Mouse (Mus musculus) kidney, embryonic 14.5 days (tissue): ENCODE data around the gene Lima1. TPM values are rescaled to one million over a fixed set of nuclear protein-coding genes. Genes with fewer than 3 reads are reported as not detected.

ENCODE experiments used
- ATAC-seq: fragments of 200-750 bp; cut with Nextera tagmentation; 2 replicates; pipeline ENCODE4 v1.8.0; 2017; ENCODE audit warnings: moderate number of reproducible peaks, mild to moderate bottlenecking, moderate TSS enrichment, moderate library complexity; ENCODE audit not compliant: low FRiP score, low TSS enrichment
- H3K27ac ChIP-seq: fragments of 300-500 bp; sonication (generic); 2 replicates; pipeline ENCODE4 v1.5.1; 2014; ENCODE audit warnings: low read depth, mild to moderate bottlenecking, low read length, moderate library complexity, mixed read lengths
- H3K27me3 ChIP-seq: fragments of 300-500 bp; sonication (generic); 2 replicates; pipeline ENCODE4 v1.6.1; 2014; ENCODE audit warnings: mild to moderate bottlenecking, low read length; ENCODE audit not compliant: control insufficient read depth, insufficient read depth
- H3K36me3 ChIP-seq: fragments of 300-500 bp; sonication (generic); 2 replicates; pipeline ENCODE4 v1.6.1; 2014; ENCODE audit warnings: low read length, mixed read lengths; ENCODE audit not compliant: control insufficient read depth, insufficient read depth
- H3K4me1 ChIP-seq: fragments of 300-500 bp; sonication (generic); 2 replicates; pipeline ENCODE4 v1.6.1; 2014; ENCODE audit warnings: low read length, mixed read lengths; ENCODE audit not compliant: control insufficient read depth, insufficient read depth
- H3K4me2 ChIP-seq: fragments of 300-500 bp; sonication (generic); replicated peaks from 2 replicates; pipeline ENCODE4 v1.6.1; 2014; ENCODE audit warnings: low read depth, mild to moderate bottlenecking, low read length
- H3K4me3 ChIP-seq: fragments of 300-500 bp; sonication (generic); 2 replicates; pipeline ENCODE4 v1.5.1; 2014; ENCODE audit warnings: mild to moderate bottlenecking, low read length
- H3K9ac ChIP-seq: fragments of 300-500 bp; sonication (generic); 2 replicates; pipeline ENCODE4 v1.6.1; 2014; ENCODE audit warnings: low read depth, mild to moderate bottlenecking, low read length, moderate library complexity
- H3K9me3 ChIP-seq: fragments of 300-500 bp; sonication (generic); 2 replicates; pipeline ENCODE4 v1.6.1; 2016; ENCODE audit warnings: low read length; ENCODE audit not compliant: control insufficient read depth
- WGBS: fragments of 180-500 bp; shearing (Covaris S2); extraction: QIAGEN DNeasy Blood & Tissue Kit; methylation state at CpG from one replicate; pipeline ENCODE4 v1.1.7; 2014; 5-methylcytosine and 5-hydroxymethylcytosine counted together
- polyA plus RNA-seq: library from polyadenylated mRNA; unstranded; fragments of >200 nt; fragmentation: Nextera tagmentation; extraction: Ambion mirVana; gene quantifications from 2 replicates; pipeline ENCODE4 v1.2.1, GENCODE M21; 2014

Gene Lima1
- polyA plus RNA-seq, 1 experiment from 2014 or later: 43.5 TPM

- no peak overlapping the region for H3K4me3 ChIP-seq
- WGBS: 60% methylated on average over 5 of the region's 5 CpGs
Measured at GRCm38 (mm10) chr15:99878541-99878940, 3.3 kb upstream of the Lima1 start.

GRCm38 (mm10) chr15:99874612-99875333, 483 bp downstream of the Lima1 start:
- Histone ChIP-seq H3K36me3 (no peaks in the 10 kb centered on the region), H3K27me3 (no peaks in the 10 kb centered on the region), H3K4me1 (peaks cover 4% of the 10 kb centered on the region; the same call in 1 of the 2 replicates), H3K27ac (no peak overlapping the region), H3K9ac (peak overlapping the region; percentile 70), H3K9me3 (no peaks in the 10 kb centered on the region), H3K4me2 (peak overlapping the region; percentile 97), H3K4me3 (peak overlapping the region; percentile 74)
- 5% methylated on average over 30 of the region's 30 CpGs for WGBS
- ATAC-seq: peak; percentile 30; the same call in 1 of the 2 replicates

More at GRCm38 (mm10) chr15:99878541-99878940, 3.3 kb upstream of the Lima1 start:
- Histone ChIP-seq H3K36me3 (no peaks in the 10 kb centered on the region), H3K27ac (peak overlapping the region; percentile 15; the same call in 1 of the 2 replicates), H3K4me1 (peaks cover 4% of the 10 kb centered on the region; the same call in 1 of the 2 replicates), H3K4me2 (no peak overlapping the region), H3K27me3 (no peaks in the 10 kb centered on the region), H3K9ac (no peak overlapping the region), H3K9me3 (no peaks in the 10 kb centered on the region)
- no peak for ATAC-seq

GRCm38 (mm10) chr15:99872543-99872942, 2.7 kb downstream of the Lima1 start:
- H3K9ac ChIP-seq: no peak overlapping the region
- H3K27me3 ChIP-seq: no peaks in the 10 kb centered on the region
- no peak overlapping the region for H3K4me3 ChIP-seq
- 0 out of 2 replicates have a peak, but pooled peaks cover 4% of the 10 kb centered on the region for H3K4me1 ChIP-seq
- no peaks in the 10 kb centered on the region for H3K36me3 ChIP-seq
- no peaks in the 10 kb centered on the region for H3K9me3 ChIP-seq
- WGBS: 83% methylated on average over 3 of the region's 3 CpGs
- H3K27ac ChIP-seq: no peak overlapping the region
- H3K4me2 ChIP-seq: no peak overlapping the region
- no peak for ATAC-seq

- 55% methylated on average over 4 of the region's 4 CpGs for WGBS
- H3K27me3 ChIP-seq: no peaks in the 10 kb centered on the region
- H3K27ac ChIP-seq: no peak overlapping the region
- no peak overlapping the region for H3K9ac ChIP-seq
- no peak overlapping the region for H3K4me2 ChIP-seq
- no peaks in the 10 kb centered on the region for H3K9me3 ChIP-seq
- H3K4me1 ChIP-seq: no peaks in the 10 kb centered on the region
- no peak for ATAC-seq
- H3K36me3 ChIP-seq: no peaks in the 10 kb centered on the region
- H3K4me3 ChIP-seq: no peak overlapping the region
Measured at GRCm38 (mm10) chr15:99867654-99868053, 7.6 kb downstream of the Lima1 start.

- 0 out of 2 replicates have a peak, but pooled peaks cover 5% of the 10 kb centered on the region for H3K4me1 ChIP-seq
- no peak overlapping the region for H3K4me3 ChIP-seq
- H3K4me2 ChIP-seq: no peak overlapping the region
- no peak for ATAC-seq
- no peaks in the 10 kb centered on the region for H3K36me3 ChIP-seq
- H3K9me3 ChIP-seq: no peaks in the 10 kb centered on the region
- no peak overlapping the region for H3K27ac ChIP-seq
- WGBS: 57% methylated on average over 15 of the region's 15 CpGs
- H3K9ac ChIP-seq: no peak overlapping the region
- no peaks in the 10 kb centered on the region for H3K27me3 ChIP-seq
Measured at GRCm38 (mm10) chr15:99866450-99867221, 8.6 kb downstream of the Lima1 start.

- no peak; the same call in 1 of the 2 replicates for ATAC-seq
- H3K36me3 ChIP-seq: no peaks in the 10 kb centered on the region
- H3K9me3 ChIP-seq: no peaks in the 10 kb centered on the region
- H3K27me3 ChIP-seq: no peaks in the 10 kb centered on the region
- H3K4me3 ChIP-seq: no peak overlapping the region
- WGBS: 36% methylated on average over 5 of the region's 5 CpGs
- H3K27ac ChIP-seq: no peak overlapping the region
- H3K4me1 ChIP-seq: 0 out of 2 replicates have a peak, but pooled peaks cover 5% of the 10 kb centered on the region
- no peak overlapping the region for H3K9ac ChIP-seq
- H3K4me2 ChIP-seq: no peak overlapping the region
Measured at GRCm38 (mm10) chr15:99865942-99866341, 9.3 kb downstream of the Lima1 start.

GRCm38 (mm10) chr15:99865494-99865941, 9.7 kb downstream of the Lima1 start:
- 88% methylated on average over 20 of the region's 20 CpGs for whole genome bisulfite sequencing
- Histone ChIP-seq H3K4me1 (0 out of 2 replicates have a peak, but pooled peaks cover 5% of the 10 kb centered on the region), H3K9me3 (no peaks in the 10 kb centered on the region), H3K27ac (no peak overlapping the region), H3K9ac (no peak overlapping the region), H3K4me2 (no peak overlapping the region), H3K36me3 (no peaks in the 10 kb centered on the region), H3K4me3 (no peak overlapping the region), H3K27me3 (no peaks in the 10 kb centered on the region)
- no peak for ATAC-seq

- Histone ChIP-seq H3K9me3 (no peaks in the 10 kb centered on the region), H3K4me3 (no peak overlapping the region), H3K27ac (no peak overlapping the region), H3K27me3 (no peaks in the 10 kb centered on the region), H3K4me1 (0 out of 2 replicates have a peak, but pooled peaks cover 5% of the 10 kb centered on the region), H3K9ac (no peak overlapping the region), H3K36me3 (no peaks in the 10 kb centered on the region), H3K4me2 (no peak overlapping the region)
- ATAC-seq: no peak
- WGBS: 79% methylated on average over 7 of the region's 7 CpGs
Measured at GRCm38 (mm10) chr15:99865046-99865445, 10.2 kb downstream of the Lima1 start.

- H3K27me3 ChIP-seq: no peaks in the 10 kb centered on the region
- WGBS: 93% methylated on average over 8 of the region's 8 CpGs
- no peaks in the 10 kb centered on the region for H3K9me3 ChIP-seq
- H3K27ac ChIP-seq: no peak overlapping the region
- no peak overlapping the region for H3K9ac ChIP-seq
- H3K4me3 ChIP-seq: no peak overlapping the region
- H3K4me2 ChIP-seq: no peak overlapping the region
- H3K4me1 ChIP-seq: 0 out of 2 replicates have a peak, but pooled peaks cover 5% of the 10 kb centered on the region
- ATAC-seq: no peak
- no peaks in the 10 kb centered on the region for H3K36me3 ChIP-seq
Measured at GRCm38 (mm10) chr15:99863786-99864185, 11.5 kb downstream of the Lima1 start.
